Mouse (Mus musculus) ES-CJ7 (cell line): ENCODE results near the gene Rbm33.
A peak's percentile ranks its signal among the peaks of the same experiment; 100 is the strongest.

Experiments
- DNase-seq: peaks from one replicate; pipeline ENCODE4 v3.0.0; 2011; ENCODE audit warnings: low read depth, low spot score

Rbm33 gene

GRCm38 (mm10) chr5:28412006-28412685, 95.2 kb downstream of the Rbm33 start:
- no peak for DNase-seq

GRCm38 (mm10) chr5:28413533-28413932, 96.6 kb downstream of the Rbm33 start:
- DNase-seq, result no peak

GRCm38 (mm10) chr5:28414076-28414475, 97.2 kb downstream of the Rbm33 start:
- DNase-seq, result no peak

GRCm38 (mm10) chr5:28416029-28416428, 99.1 kb downstream of the Rbm33 start:
- DNase-seq, result no peak

GRCm38 (mm10) chr5:28418734-28419133, 101.8 kb downstream of the Rbm33 start:
- DNase-seq, result no peak

- DNase-seq, result no peak
Observed at GRCm38 (mm10) chr5:28419640-28420265, 102.8 kb downstream of the Rbm33 start.

- DNase-seq, result no peak
Observed at GRCm38 (mm10) chr5:28423781-28424180, 106.9 kb downstream of the Rbm33 start.

GRCm38 (mm10) chr5:28425926-28426325, 109.0 kb downstream of the Rbm33 start:
- DNase-seq, result no peak

- DNase-seq, result no peak
Observed at GRCm38 (mm10) chr5:28450126-28450890, 133.4 kb downstream of the Rbm33 start.

GRCm38 (mm10) chr5:28451053-28451638, 134.2 kb downstream of the Rbm33 start:
- peak; percentile 71 for DNase-seq

- no peak for DNase-seq
Observed at GRCm38 (mm10) chr5:28453086-28453485, 136.2 kb downstream of the Rbm33 start.

GRCm38 (mm10) chr5:28453523-28453922, 136.6 kb downstream of the Rbm33 start:
- DNase-seq, result peak; percentile 74

- DNase-seq, result no peak
Observed at GRCm38 (mm10) chr5:28454546-28454945, 137.6 kb downstream of the Rbm33 start.

GRCm38 (mm10) chr5:28455721-28456120, 138.8 kb downstream of the Rbm33 start:
- DNase-seq, result no peak

- DNase-seq, result no peak
Observed at GRCm38 (mm10) chr5:28456366-28456765, 139.4 kb downstream of the Rbm33 start.

- peak; percentile 42 for DNase-seq
Observed at GRCm38 (mm10) chr5:28457921-28458641, 141.2 kb downstream of the Rbm33 start.

- DNase-seq, result peak; percentile 71
Observed at GRCm38 (mm10) chr5:28458821-28459240, 141.9 kb downstream of the Rbm33 start.

- peak; percentile 62 for DNase-seq
Observed at GRCm38 (mm10) chr5:28459456-28460225, 142.7 kb downstream of the Rbm33 start.

- DNase-seq, result peak; percentile 22
Observed at GRCm38 (mm10) chr5:28460556-28461350, 143.8 kb downstream of the Rbm33 start.

GRCm38 (mm10) chr5:28461376-28461775, 144.5 kb downstream of the Rbm33 start:
- no peak for DNase-seq
